Mouse (Mus musculus) heart, postnatal 25 days (tissue): ENCODE results near the gene Pde4a. TPM values are rescaled to one million over a fixed set of nuclear protein-coding genes. Genes with fewer than 3 reads are reported as not detected.

Experiments
- DNase-seq: peaks from one replicate; pipeline ENCODE4 v3.0.0; 2022; ENCODE audit warnings: low spot score
- intact Hi-C: fragments of 180-260 bp; cut with DNase I; formaldehyde crosslinking; loops from one replicate; pipeline ENCODE4 v1.15.1; 2025
- total RNA-seq, 2 experiments: library from RNA; stranded (reverse); gene quantifications; 2 replicates each; pipeline ENCODE4 v1.2.3; 2021

The Pde4a gene
- total RNA-seq, result 10 to 100 TPM; 47.1 to 51.6 TPM

GRCm38 (mm10) chr9:21165041-21165951, at the start of gene Pde4a:
Gene Pde4a (plus strand): TSS chr9:21165714.
- DNase-seq, result no peak
- intact Hi-C loops, result no loop called here

GRCm38 (mm10) chr9:21117073-21117472, 48.4 kb upstream of the Pde4a start:
- intact Hi-C loops, result no loop called here
- DNase-seq, result no peak

GRCm38 (mm10) chr9:21121483-21121882, 44.0 kb upstream of the Pde4a start:
- intact Hi-C loops, result no loop called here
- no peak for DNase-seq

GRCm38 (mm10) chr9:21124837-21125236, 40.7 kb upstream of the Pde4a start:
- DNase-seq, result no peak
- intact Hi-C loops, result no loop called here

- DNase-seq, result no peak
- intact Hi-C loops, result no loop called here
These were observed 39.8 kb upstream of the Pde4a start for GRCm38 (mm10) chr9:21125502-21126258.

- intact Hi-C loops, result no loop called here
- no peak for DNase-seq
These were observed 39.3 kb upstream of the Pde4a start for GRCm38 (mm10) chr9:21126259-21126627.

- intact Hi-C loops, result no loop called here
- peak; percentile 92 for DNase-seq
These were observed 34.2 kb upstream of the Pde4a start, which contains the start of gene Tyk2 for GRCm38 (mm10) chr9:21131059-21131956. Gene Tyk2 (minus strand): TSS chr9:21131243.

GRCm38 (mm10) chr9:21132102-21132775, 33.3 kb upstream of the Pde4a start:
- DNase-seq, result no peak
- intact Hi-C loops, result no loop called here

GRCm38 (mm10) chr9:21133064-21133707, 32.3 kb upstream of the Pde4a start:
- intact Hi-C loops, result no loop called here
- no peak for DNase-seq

- DNase-seq, result peak; percentile 65
- intact Hi-C loops, result loop anchor here (5.0 kb wide), 3 partner anchors 62 to 132 kb away; partner anchors contain the start of genes Fdx1l, Gm49373, Icam5 and Mrpl4
These were observed 30.8 kb upstream of the Pde4a start for GRCm38 (mm10) chr9:21134595-21135328.

GRCm38 (mm10) chr9:21135329-21135890, 30.1 kb upstream of the Pde4a start:
- no peak for DNase-seq
- intact Hi-C loops, result loop anchor here (5.0 kb wide), 3 partner anchors 63 to 133 kb away; partner anchors contain the start of genes Fdx1l, Gm49373, Icam5 and Mrpl4

GRCm38 (mm10) chr9:21135941-21136381, 29.6 kb upstream of the Pde4a start:
- intact Hi-C loops, result loop anchor here (5.0 kb wide), 3 partner anchors 64 to 134 kb away; partner anchors contain the start of genes Fdx1l, Gm49373, Icam5 and Mrpl4

GRCm38 (mm10) chr9:21136401-21136800, 29.1 kb upstream of the Pde4a start:
- intact Hi-C loops, result loop anchor here (5.0 kb wide), 3 partner anchors 64 to 134 kb away; partner anchors contain the start of genes Fdx1l, Gm49373, Icam5 and Mrpl4
- no peak for DNase-seq

More at GRCm38 (mm10) chr9:21135941-21136381, 29.6 kb upstream of the Pde4a start:
- DNase-seq, result no peak

GRCm38 (mm10) chr9:21137229-21137628, 28.3 kb upstream of the Pde4a start:
- intact Hi-C loops, result loop anchor here (5.0 kb wide), 3 partner anchors 65 to 135 kb away; partner anchors contain the start of genes Fdx1l, Gm49373, Icam5 and Mrpl4
- DNase-seq, result no peak

- intact Hi-C loops, result loop anchor here (2.0 to 5.0 kb wide), 4 partner anchors 66 to 238 kb away; partner anchors contain the start of genes Fdx1l, Gm49373, Icam5 and Mrpl4
- no peak for DNase-seq
These were observed 27.1 kb upstream of the Pde4a start for GRCm38 (mm10) chr9:21138386-21138785.

GRCm38 (mm10) chr9:21141922-21142321, 23.6 kb upstream of the Pde4a start:
- intact Hi-C loops, result no loop called here
- DNase-seq, result no peak

GRCm38 (mm10) chr9:21144361-21144760, 21.2 kb upstream of the Pde4a start:
- no peak for DNase-seq
- intact Hi-C loops, result no loop called here
